Comparison of ENCODE assay signal across 8 mouse cellular contexts in genomic region chr14:21987660-21988576, GRCm38 (mm10). TPM values are rescaled to one million over a fixed set of nuclear protein-coding genes. Genes with fewer than 3 reads are reported as not detected.
DNase-seq lines count a peak whose midpoint lies in the region; ATAC-seq lines count a peak whose summit lies in the region.

No protein-coding gene starts in this region.

- under 1% methylated on average over 74 of the region's 74 CpGs for WGBS in hindbrain, embryonic 13.5 days

- H3K4me1 ChIP-seq in hindbrain, embryonic 13.5 days (replicated peaks): peaks cover 66% of the 10 kb centered on the region

- peak overlapping the region; percentile 97 for H3K9ac ChIP-seq in hindbrain, embryonic 13.5 days

- H3K9me3 ChIP-seq in hindbrain, embryonic 13.5 days: no peaks in the 10 kb centered on the region

- ATAC-seq in hindbrain, embryonic 13.5 days (ENCODE audit: low FRiP score): peak; percentile 85

- peak overlapping the region; percentile 86 for H3K4me3 ChIP-seq in hindbrain, embryonic 13.5 days

- peak overlapping the region; percentile 78 for H3K4me2 ChIP-seq in hindbrain, embryonic 13.5 days

- H3K27me3 ChIP-seq in hindbrain, embryonic 13.5 days: peaks cover 28% of the 10 kb centered on the region

- peak overlapping the region; percentile 99 for H3K27ac ChIP-seq in hindbrain, embryonic 13.5 days

- peak; percentile 97 for DNase-seq in NIH3T3 (ENCODE audit: low read depth)
- DNase-seq in cerebellum, postnatal 10 days: peak; percentile 94 to 96
- peak; percentile 70 to 78 for DNase-seq in frontal cortex, postnatal 25 days (ENCODE audit: low spot score in 2 of 2)
- DNase-seq in left cerebral cortex, adult 18-20 months (ENCODE audit: low spot score in 2 of 2): peak; percentile 87
- DNase-seq in lung, postnatal 4 days: peak; percentile 97 to 100
- peak; percentile 88 for DNase-seq in retina, postnatal 7 days (ENCODE audit: low read depth, low spot score)
- DNase-seq in urinary bladder, postnatal 4 days (ENCODE audit: low spot score in 2 of 2): peak; percentile 95 to 96

- H3K36me3 ChIP-seq in hindbrain, embryonic 13.5 days: peaks cover 8% of the 10 kb centered on the region; the same call in 1 of the 2 replicates

RNA-seq across cellular contexts. Expression of gene Zfp503, which starts 1.5 kb away (rescaled TPM):
- 16.1 and 16.8 TPM in 2 replicates for polyA plus RNA-seq in hindbrain, embryonic 13.5 days (2015; fragmentation: Nextera tagmentation; extraction: Ambion mirVana)
- total RNA-seq in left cerebral cortex, adult 18-20 months (2021): 1 to 10 TPM; 3.9 to 4.5 TPM

RNA-seq across cellular contexts. Expression of gene Lrmda, which starts 31.6 kb away (rescaled TPM):
- 0.16 TPM in 1 of 2 replicates, not detected in the other for polyA plus RNA-seq in hindbrain, embryonic 13.5 days (2015; fragmentation: Nextera tagmentation; extraction: Ambion mirVana)
- 1 to 10 TPM; 1.4 to 1.7 TPM for total RNA-seq in left cerebral cortex, adult 18-20 months (2021)

Comparison
In these comparisons a context has a peak if more than half of its experiments do, and no peak if none do; other contexts are left out.
1. Peak in every context shown above with its lines: DNase-seq, ATAC-seq, H3K4me3 ChIP-seq and H3K27ac ChIP-seq.